Mouse (Mus musculus): ENCODE data around the gene Kars.

DNA sequence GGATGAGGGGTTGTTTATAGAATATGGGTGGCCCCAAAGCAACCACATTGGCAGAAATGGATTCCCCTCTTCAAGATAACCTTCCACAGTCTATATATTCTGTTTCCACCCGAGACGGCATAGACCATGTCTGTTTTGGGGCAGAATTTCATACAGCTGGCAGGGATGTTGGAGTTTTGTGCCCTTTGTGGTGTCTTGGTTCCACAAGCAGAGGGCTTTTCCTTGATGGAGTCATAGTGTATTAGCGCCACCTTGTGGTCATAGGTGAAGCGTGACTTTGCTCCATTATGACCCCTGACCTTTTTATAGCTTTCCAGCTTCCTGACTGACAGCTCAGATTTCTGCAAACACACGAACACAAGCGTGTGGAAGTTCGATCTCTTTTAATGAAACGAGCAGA, 23.5 kb upstream of the Kars start:
- peak; percentile 82 for TF ChIP-seq CTCF (IDR thresholded peaks at IDR 0.05)
- TF ChIP-seq POLR2A (IDR thresholded peaks at IDR 0.05; ENCODE audit: insufficient read depth, low read depth, low read length): no peak

Data from heart, adult 2 months (tissue).